Mouse (Mus musculus): ENCODE data around the gene Dnase2a.

Dnase2a gene

GRCm38 (mm10) chr8:84936041-84936961, 27.9 kb downstream of the Dnase2a start:
- DNase-seq (ENCODE audit: low spot score in 2 of 2) = no peak

DNA sequence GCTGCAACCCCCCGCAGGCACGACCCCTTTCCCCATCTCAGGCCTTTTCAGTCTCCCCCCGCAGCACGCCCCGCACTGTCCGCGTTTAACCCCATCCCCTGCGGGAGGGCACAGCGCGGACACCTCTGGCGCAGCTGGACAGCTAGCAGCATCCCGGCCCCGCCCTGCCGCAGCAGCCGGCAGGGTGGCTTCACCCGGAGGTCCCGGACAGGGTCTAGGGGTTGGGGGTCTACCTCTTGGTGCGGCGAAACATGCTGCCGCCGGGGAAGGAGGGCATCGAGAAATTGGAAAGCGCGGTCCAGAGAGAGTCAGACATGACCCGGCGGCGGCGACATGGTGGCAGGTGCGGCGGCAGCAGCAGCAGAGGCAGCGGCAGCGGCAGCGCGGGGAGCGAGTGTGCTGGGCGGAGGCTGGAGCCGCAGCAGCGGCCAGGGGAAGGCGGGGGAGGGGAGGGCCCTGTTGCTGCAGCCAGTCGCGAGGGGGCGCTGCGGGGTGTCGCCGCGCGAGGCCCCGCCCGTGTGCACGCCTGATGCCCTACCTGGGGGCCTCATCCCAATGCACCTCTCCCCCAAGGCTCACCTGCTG, 28.7 kb downstream of the Dnase2a start, which contains the start of gene Mast1:
TSS of gene Mast1 (minus strand) at position 398 of the 585 bp plus-strand sequence.
- peak in 1 of 2 experiments; percentile 46 for DNase-seq (ENCODE audit: low spot score in 2 of 2)

DNA sequence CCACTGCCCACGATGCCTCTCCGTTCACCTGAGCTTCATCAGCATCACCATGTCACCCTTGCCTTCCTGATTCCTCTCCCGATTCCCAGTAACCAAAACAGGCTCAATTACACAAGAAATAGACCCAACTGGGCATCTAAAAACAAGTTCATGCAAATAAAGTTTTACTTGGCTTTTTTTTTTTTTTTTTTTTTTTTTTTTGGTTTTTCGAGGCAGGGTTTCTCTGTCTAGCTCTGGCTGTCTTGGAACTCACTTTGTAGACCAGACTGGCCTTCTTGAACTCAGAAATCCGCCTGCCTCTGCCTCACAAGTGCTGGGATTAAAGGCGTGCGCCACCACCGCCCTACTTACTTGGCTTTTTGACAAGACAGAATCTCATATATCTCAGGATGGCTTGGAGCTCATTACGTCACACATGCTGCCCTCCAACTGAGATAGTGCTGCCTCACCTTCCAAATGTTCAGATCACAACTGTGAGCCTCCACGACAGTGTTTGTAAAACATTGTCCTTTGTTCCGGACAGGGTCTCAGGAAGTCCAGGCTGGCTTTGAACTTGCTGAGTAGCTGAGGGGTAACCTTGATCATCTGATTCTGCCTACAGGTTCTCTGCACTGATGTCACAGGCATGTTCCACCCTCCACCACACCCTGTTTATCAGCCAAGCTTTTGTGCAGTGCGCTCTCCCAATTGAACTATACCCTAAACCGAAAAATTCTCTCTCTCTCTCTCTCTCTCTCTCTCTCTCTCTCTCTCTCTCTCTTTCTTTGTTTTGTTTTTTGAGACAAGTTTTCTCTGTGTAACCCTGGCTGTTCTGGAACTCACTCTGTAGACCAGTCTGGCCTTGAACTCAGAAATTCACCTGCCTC, 29.5 kb downstream of the Dnase2a start:
- DNase-seq (ENCODE audit: low spot score in 2 of 2) = no peak

DNA sequence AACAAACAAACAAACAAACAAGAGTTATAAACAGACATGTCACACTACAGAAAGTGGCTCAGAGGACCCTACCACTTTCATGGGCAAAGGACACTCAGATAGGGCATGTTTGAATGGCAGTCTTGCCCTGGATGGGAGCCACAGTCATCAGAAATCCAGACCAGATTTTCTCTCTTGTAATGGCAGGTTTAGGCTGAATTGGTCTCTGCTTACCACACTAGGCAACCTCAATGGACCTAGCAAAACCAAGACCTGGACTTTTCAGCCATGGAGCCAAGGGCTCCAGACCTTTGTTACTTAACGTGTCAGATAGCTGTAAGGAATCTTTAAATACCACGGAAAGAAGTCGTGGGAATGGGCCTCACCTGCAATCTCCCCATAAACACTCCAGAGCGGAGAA, 35.3 kb downstream of the Dnase2a start:
- DNase-seq (ENCODE audit: low spot score in 2 of 2) = no peak

- DNase-seq (ENCODE audit: low spot score in 2 of 2) = no peak
These were observed 36.3 kb downstream of the Dnase2a start for GRCm38 (mm10) chr8:84944478-84945160.

- DNase-seq (ENCODE audit: low spot score in 2 of 2) = no peak
These were observed 36.9 kb downstream of the Dnase2a start for GRCm38 (mm10) chr8:84945235-84945632.

GRCm38 (mm10) chr8:84945633-84946527, 37.5 kb downstream of the Dnase2a start:
- DNase-seq (ENCODE audit: low spot score in 2 of 2) = no peak

GRCm38 (mm10) chr8:84946528-84947240, 38.3 kb downstream of the Dnase2a start, which contains the start of gene Rtbdn:
TSS of gene Rtbdn (plus strand) at chr8:84946991.
- DNase-seq (ENCODE audit: low spot score in 2 of 2) = no peak

- peak in 1 of 2 experiments; percentile 41 for DNase-seq (ENCODE audit: low spot score in 2 of 2)
These were observed 38.8 kb downstream of the Dnase2a start for GRCm38 (mm10) chr8:84947241-84947545.

DNA sequence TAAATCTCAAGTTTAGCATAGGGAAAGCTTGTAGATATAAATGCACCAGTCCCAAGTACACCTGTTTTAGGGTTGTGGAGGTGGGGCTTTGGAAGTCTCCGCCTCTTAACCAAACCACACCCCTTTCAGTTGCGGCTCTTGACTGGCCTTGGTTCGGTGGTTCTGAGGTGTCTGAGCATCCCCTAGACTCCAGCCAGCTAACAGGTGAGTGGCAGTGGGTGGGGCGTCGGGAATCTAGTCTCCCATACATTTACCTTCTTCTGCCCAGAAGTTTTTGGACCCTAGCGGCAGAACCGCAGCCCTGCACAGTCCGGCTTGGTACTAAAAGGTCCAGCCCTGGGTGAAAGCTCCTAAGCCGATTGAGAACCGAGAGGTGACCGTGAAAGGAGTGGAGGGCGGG, 41.4 kb downstream of the Dnase2a start:
- DNase-seq (ENCODE audit: low spot score in 2 of 2) = no peak

DNA sequence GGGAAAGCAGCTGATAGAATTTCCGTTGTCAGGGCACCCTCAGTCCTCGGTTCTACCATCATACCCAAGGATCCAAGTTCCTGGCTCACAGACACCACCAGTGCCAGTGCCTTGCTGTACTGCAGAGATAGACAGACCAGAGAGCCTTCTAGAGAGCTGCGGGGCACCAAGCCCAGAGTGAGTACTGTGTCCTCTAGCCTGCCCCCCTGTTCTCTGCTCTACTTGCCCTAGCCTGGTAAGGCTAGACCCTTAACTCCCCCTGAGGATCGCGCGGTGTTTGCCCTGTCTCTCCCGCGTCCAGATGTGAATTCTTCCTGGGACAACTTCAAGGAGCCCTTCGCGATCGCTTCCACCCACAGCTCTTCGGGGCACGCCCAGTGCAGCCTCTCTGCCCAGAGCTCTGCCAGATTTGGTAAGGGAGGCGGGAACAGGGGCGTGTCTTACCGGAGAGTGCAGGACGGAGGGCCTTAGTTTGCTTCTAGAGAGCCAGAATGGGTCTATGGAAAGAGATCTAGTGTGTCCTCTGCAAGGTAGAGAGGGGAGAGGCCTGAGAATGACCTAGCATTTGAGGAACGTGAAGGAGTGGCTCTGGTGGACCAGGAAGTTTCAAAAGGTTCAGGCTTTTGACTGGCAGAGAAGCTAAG, 44.4 kb downstream of the Dnase2a start:
- peak; percentile 52 to 72 for DNase-seq (ENCODE audit: low spot score in 2 of 2)

DNA sequence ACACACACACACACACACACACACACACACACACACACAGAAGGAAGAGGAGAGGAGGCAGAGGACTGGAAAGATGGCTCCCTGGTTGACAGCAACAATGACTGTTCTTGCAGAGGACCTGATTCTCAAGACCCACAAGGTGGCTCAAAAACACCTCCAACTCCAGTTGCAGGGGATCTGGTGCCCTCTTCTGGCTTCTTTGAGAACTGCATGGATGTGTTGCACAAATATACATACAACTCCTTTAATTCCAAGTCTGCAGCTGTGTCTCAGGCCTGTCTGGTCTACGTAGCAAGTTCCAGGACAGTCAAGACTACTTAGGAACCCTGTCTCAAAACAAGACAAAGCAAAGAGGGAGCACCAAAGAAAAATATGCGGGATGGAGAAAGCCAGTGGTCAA, 48.4 kb downstream of the Dnase2a start:
- peak; percentile 56 to 58 for DNase-seq (ENCODE audit: low spot score in 2 of 2)

GRCm38 (mm10) chr8:84959811-84960210, 51.5 kb downstream of the Dnase2a start:
- no peak for DNase-seq (ENCODE audit: low spot score in 2 of 2)

- DNase-seq (ENCODE audit: low spot score in 2 of 2) = no peak
These were observed 55.6 kb downstream of the Dnase2a start for GRCm38 (mm10) chr8:84963952-84964351.

GRCm38 (mm10) chr8:84965731-84966291, 57.5 kb downstream of the Dnase2a start:
- peak; percentile 88 to 94 for DNase-seq (ENCODE audit: low spot score in 2 of 2)

DNA sequence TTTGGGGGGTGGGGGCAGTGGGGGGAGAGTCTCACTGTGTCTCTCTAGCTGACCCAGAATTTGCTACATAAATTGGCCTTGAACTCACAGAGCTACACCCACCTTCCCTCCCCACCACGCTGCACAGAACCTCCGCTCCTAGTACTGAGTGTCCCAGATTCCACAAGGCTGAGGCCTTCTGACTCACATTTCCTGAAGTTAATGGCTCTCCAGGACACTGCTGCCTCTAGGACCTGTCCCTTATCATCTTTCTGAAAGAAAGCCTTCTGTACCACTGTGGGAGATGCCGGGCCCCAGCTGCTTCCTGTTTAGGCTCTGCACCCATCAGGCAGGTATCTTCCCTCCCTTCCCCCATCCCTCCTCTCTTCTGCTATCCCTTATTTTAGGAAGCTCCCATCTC, 58.2 kb downstream of the Dnase2a start:
- no peak for DNase-seq (ENCODE audit: low spot score in 2 of 2)

DNA sequence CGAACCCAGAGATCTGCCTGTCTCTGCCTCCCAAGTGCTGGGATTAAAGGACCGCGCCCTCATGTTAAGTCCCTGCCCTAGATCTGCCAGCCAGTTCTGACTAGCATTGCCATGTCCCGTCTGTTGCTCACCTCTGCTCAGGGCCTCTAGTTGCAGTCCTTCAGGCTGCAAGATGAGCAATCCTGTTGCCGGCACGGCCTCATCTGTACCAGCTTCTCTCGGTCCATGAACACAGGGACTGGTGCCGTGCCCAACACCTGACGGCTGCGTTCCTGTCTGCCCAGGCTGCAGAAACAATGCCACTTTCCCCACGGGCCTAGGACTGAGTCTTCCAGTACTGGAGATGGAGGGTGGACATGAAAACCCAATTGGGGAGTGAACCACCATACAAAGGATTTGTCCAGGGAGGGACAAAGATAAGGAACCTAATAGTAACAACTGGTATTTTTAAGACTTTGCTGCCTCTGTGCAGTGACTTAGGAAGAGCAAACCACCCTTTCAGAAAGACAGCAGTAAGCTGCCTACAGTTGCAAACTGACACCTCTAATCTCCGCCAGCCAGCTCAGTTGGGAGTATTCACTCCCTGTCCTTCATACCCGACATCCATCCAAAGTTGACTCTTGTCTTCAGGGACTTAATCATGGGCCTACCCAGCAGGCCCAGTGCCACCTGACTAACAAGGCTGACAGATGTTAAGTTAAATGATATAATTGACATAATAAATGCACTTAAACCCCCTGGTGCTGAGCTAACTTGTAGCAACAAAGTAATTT, 59.4 kb downstream of the Dnase2a start:
- no peak for DNase-seq (ENCODE audit: low spot score in 2 of 2)

DNA sequence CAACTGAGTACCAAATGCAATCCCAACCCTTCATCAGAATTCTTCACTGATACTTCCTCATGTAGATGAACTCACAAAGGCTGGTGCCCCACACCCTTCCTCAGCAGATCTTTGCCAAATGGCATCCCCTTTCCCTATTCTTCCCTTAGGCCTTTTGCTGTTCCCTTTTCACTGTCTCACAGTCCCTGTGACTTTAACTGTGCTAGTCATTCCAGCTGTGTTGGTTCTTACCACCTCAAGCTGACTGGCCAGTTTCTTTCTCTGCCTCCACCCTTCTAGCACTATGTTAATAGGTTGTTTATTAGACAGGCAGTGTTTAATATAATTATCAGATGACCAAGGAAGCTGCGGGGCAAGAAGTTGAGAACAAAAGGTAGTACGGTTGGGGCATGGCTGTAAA, 60.3 kb downstream of the Dnase2a start:
- no peak for DNase-seq (ENCODE audit: low spot score in 2 of 2)
